Mouse (Mus musculus): ENCODE measurements around the gene Pde4d.

Pde4d gene

DNA sequence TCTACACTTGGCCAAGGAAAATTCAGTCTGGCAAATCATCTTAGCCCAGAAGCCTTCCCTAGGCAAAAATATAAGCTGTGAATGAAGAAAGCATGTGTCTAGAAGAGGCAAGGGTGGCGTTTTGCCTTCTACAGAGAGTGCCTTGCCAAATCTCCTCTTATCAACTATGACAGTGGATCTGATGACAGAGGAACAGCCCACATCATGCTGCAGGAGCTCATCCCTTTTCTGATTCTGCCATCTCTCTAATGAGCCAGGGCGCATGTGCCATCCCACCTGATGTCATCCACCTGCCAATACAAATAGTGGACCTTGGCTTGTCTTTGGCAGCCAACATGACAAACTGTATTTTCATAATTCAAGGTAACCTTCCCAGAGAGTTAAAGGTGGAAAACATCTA, 1154.3 kb downstream of the Pde4d start:
- no peak for DNase-seq

DNA sequence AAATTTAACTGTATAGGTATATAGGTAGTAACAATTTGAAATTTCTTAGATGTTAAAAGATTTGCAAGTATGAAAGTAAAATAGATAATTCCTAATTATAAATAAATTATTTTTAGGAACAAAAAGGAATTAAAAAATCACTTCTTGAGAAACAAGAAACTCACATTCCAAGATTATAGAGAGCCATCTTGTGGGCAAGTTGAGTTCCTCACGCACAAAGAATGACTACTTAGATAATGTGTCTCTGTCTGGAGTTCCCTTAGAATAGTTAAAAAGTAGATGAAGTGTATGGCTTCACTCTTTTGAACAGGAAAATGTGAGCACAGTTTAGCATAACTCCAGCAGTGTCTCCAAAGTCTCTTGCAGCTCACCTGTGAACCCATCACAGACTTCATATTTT, 1155.4 kb downstream of the Pde4d start:
- DNase-seq, result no peak

DNA sequence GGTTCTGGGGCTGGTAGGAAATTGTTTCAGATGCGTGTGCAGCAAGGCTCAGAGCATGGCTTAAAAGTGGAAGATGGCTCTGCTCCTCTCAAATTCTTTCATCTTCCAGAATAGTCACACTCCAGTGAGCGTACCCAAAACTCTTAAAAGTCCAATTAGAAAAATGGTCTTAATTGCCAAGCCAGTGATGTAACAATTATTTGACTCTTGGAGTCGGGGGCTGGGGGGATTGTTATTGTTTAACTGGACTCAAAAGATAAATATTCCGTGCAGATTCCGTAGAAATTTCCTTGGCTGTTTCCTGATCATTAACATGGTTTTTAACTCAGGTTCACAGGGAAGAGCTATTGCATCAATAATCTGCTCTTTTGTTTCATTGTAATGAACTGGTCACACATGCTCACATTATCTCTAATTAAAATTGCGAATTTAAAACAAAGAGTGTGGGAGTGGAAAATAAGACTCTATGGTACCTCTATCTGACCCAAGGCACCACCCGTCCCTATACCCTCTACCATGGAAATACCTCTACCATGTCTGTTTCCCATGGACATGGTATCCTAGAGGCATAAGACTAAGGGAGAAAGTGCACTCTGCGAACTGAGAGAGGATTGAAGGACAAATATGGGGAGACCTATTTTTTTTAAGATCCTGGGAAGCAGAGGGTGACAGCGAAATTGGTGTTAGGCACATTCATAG, 1159.5 kb downstream of the Pde4d start:
- no peak for DNase-seq

DNA sequence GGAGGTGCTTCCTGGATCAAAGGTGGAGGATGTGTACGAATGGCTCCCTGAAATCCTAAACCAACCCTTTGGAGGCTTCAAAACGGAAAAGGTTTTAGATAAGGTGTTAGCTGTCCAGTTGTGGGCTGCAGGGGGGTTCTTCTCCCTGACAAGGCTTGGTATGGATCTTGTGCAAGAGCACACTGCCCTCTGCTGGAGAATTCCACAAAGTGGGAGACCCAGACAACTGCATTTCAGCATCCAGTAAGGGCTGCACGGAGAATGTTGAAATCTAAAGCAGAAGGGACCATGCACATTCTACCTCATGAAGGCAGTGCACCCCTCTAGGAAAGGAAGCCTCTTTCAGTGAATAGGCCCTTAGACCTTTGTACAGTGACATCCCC, 1160.0 kb downstream of the Pde4d start:
- DNase-seq, result peak; percentile 62

DNA sequence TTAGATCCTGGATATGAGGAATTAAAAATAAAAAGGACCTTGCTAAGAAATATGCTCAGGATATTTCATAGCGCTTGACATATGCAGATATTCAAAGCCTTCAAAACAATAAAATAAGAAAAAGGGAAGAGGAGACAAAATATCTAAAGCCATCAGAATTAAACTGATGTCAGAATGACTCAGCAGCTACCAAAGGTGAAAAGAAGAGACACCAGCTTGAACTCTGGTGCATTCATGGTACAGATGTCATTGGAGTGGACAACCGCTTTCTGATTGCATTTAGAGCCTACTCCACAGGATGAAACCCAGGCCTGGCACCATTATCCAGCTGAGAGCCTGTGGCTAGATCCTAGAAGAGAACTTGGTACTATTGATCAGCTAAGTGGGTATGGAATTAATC, 1161.0 kb downstream of the Pde4d start:
- DNase-seq, result no peak

- DNase-seq, result no peak
These were observed 1165.6 kb downstream of the Pde4d start for GRCm38 (mm10) chr13:109615213-109615784.

GRCm38 (mm10) chr13:109615785-109616281, 1166.1 kb downstream of the Pde4d start:
- no peak for DNase-seq

DNA sequence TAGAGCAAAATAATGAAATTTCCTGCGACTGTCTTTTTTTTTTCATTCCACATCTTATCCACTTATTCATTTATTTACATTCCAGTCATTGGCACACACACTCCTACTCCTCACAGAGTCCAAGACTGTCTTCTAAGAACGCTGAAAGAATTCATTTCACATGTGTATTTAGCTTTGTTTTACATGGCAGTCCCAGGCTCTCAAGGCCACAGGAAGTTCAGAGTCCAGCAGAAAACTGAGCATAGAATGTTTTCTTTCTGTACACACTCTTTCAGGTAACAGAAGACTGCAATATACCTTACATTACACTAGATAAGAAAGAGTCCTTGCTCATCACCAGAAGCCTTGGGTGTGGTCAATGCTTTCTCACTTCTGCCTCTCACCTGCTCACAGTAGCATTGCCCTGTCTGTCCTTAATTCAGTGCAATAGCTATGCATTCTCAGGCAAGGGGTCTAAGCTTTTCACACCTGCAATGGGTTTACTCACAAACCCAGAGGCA, 1169.5 kb downstream of the Pde4d start:
- no peak for DNase-seq

DNA sequence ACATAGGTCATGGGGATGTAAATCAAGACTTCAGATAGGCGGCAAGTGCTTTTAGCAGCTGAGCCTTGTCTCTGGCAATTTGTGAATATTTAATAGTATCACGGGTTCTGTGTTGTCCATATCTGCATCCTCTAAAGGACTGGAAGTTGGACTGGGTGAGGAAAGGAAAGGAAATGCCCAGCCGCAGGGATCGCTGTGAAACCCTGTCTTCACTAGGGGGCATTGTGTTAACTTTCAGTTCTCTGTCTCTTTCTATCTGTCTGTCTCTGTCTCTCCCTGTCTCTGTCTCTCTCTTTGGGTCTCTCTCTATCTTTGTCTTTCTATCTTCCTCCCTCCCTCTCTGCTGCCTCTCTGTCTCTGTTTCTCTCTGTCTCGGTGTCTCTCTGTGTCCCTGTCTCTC, 1172.5 kb downstream of the Pde4d start:
- no peak for DNase-seq

DNA sequence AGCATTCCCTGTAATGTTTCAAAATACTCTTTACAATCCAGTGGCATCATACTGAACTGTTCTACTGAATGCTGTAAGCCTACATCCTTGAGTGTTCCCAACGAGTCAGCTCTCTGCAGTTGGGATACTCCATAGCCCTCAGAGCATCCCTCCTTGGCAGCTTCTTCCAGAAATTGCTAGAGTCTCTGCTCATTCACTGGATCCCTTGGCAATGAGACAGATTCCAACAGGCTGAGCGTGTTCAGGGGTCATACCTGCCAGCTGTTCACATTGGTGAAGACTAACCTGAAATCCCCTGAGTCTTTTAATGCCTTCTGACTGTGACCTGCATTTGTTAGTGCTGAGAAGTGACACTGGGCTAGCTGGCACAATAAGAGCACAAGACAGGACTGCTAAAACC, 1173.5 kb downstream of the Pde4d start:
- DNase-seq, result peak; percentile 23

DNA sequence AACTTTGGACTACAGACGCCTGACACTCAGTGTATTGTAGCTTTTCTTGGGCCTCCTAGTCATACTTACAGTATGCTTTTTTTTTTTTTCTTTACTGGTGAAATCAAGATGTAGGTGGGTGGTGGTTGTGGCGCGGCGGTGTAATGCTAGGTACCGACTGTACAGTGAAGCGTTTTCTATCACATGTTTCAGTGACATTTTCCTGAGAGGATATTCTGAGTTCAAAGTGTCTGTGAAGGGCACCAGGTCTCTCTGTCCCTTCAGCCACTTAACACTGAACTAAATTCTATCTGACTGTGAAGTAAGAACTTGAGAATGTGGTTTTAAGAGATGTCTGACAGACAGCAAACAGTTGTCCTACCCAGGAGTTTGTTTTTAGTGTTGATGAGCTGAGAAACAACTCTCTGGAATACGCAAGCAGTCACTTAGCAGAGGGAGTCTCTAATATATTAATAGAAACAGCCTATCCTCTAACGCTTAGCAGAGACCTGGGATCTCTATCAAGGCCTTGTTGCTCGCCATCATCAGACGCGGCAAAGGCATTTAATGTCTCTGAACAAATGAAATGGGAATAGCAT, 1175.1 kb downstream of the Pde4d start:
- no peak for DNase-seq

DNA sequence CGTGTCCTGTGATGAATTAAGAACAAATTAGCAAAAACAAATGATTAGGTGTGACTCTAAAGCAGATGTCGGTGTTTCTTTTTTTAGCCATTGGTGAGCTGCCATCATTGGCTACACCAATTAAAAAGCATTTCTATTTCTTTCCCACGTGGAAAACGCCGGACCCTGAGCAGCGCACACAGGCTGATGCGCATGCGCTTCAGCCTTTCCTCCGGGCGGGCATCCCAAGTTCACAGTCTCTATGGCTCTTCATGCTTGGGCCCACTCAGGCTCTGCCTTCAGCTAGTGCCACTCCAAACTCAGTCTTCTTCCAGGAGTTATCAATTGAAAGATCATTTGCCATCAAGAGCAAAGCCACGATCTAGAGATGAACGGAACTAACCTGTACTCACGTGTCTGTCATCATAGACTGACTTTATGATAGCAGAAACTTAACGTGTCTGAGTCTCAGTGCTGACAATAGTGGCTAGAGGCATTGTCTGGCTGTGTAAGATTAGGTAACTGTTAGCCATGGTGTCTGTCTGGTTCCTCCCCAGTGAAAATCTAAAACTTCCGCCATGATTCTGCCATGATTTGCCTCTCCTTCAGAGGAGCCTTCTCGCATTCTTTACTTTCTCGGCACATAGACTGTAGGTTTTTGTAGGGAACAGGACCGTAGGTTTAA, 1175.8 kb downstream of the Pde4d start:
- no peak for DNase-seq

GRCm38 (mm10) chr13:109627265-109627664, 1177.5 kb downstream of the Pde4d start:
- peak; percentile 32 for DNase-seq

DNA sequence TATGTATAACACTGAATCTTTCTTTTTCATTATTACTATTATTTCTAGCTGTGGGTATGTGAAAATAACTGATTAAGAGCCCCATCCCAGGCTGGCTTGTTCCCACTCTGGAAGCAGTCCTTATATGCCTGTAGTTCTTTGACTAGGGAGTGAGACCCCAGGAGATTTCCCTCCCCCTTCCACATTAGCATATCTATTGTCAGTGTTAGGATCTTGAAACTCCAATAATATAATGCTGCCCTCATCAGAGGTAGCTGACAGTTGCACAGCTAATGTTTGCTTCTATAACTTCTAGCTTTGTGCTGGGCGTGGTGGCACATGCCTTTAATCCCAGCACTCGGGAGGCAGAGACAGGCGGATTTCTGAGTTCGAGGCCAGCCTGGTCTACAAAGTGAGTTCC, 1178.9 kb downstream of the Pde4d start:
- no peak for DNase-seq

DNA sequence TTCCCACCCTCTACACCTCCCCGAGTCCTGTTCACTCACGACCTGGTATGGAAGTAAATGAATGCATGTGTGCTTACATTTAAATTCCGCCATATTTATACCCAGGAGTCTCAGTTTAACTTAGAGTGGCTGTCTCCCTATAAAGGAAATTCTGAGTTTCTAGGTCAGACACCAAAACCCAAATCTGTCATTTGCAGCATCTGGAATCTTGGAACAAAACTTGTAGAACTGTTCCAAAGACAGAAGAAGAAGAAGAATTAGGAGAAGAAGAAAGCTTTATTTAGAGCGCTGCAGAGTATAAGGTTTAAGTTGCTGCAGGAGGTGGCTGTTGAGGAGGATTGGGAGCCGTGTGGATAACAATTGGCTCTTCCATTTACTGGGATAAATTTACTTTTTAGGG, 1179.5 kb downstream of the Pde4d start:
- no peak for DNase-seq

- DNase-seq, result no peak
These were observed 1181.8 kb downstream of the Pde4d start for GRCm38 (mm10) chr13:109631399-109632026.

GRCm38 (mm10) chr13:109632387-109633036, 1182.8 kb downstream of the Pde4d start:
- no peak for DNase-seq

DNA sequence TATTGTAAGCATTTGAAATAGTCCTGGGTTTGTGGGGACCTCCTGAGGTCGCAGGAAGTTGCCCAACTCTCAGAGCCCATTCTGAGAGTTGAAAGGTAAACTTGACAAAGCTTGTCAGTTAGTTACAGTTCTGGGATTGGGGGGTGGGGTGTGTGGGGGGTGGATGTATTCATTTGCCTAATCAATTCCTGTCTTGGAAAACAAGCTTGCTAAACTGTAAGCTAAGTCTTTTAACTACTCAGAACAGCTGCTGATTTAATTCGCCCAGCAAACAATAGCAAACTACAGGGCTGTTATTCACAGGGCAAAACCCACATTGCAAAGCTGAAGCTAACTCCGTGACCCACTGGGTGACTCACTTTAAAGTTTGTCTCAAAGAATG, 1183.3 kb downstream of the Pde4d start:
- DNase-seq, result no peak

GRCm38 (mm10) chr13:109635901-109636520, 1186.3 kb downstream of the Pde4d start:
- DNase-seq, result no peak

DNA sequence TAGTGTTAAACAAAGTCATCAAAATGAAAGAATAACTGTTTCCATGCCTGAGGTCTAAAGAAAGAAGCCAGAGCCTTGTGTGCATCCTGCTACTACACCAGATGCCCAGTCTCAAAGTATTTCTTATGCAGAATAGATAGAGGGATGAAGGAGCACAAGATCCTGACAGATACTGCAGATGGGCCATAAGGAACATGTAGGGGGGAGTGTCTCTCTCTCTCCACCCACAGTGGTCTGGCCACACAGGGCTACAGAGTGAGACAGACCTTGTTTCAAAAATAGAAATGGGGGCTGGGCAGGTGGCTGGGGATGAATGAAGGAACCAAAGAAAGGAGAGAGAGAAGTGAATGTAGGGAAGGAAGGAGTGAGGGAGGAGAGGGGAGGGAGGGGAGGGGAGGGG, 1188.5 kb downstream of the Pde4d start:
- DNase-seq, result no peak

- no peak for DNase-seq
These were observed 1189.5 kb downstream of the Pde4d start for GRCm38 (mm10) chr13:109639286-109639685.

- DNase-seq, result no peak
These were observed 1191.8 kb downstream of the Pde4d start for GRCm38 (mm10) chr13:109641562-109641961.
